Mouse (Mus musculus) heart, embryonic 12.5 days (tissue): ENCODE data around the gene Olfr1336. TPM values are rescaled to one million over a fixed set of nuclear protein-coding genes. Genes with fewer than 3 reads are reported as not detected.
"Not testable (repeated sequence)": the region's sequence is repeated elsewhere in the genome, so short reads cannot be mapped to it uniquely, and the experiment has no call there.

Experiments
- ATAC-seq: fragments of 200-750 bp; cut with Nextera tagmentation; 2 replicates; pipeline ENCODE4 v1.8.0; 2017; ENCODE audit warnings: moderate TSS enrichment, moderate library complexity; ENCODE audit not compliant: insufficient number of reproducible peaks, low FRiP score
- H3K27ac ChIP-seq: fragments of 300-500 bp; sonication (generic); 2 replicates; pipeline ENCODE4 v1.5.1; 2016; ENCODE audit warnings: mild to moderate bottlenecking, moderate library complexity; ENCODE audit not compliant: poor library complexity, severe bottlenecking
- H3K27me3 ChIP-seq: fragments of 300-500 bp; sonication (generic); replicated peaks from 2 replicates; pipeline ENCODE4 v1.6.1; 2016; ENCODE audit warnings: mild to moderate bottlenecking, moderate library complexity
- H3K36me3 ChIP-seq: fragments of 300-500 bp; sonication (generic); 2 replicates; pipeline ENCODE4 v1.6.1; 2016; ENCODE audit warnings: mild to moderate bottlenecking, moderate library complexity
- H3K4me1 ChIP-seq: fragments of 300-500 bp; sonication (generic); replicated peaks from 2 replicates; pipeline ENCODE4 v1.6.1; 2016; ENCODE audit warnings: mild to moderate bottlenecking
- H3K4me2 ChIP-seq: fragments of 300-500 bp; sonication (generic); 2 replicates; pipeline ENCODE4 v1.6.1; 2016; ENCODE audit warnings: mild to moderate bottlenecking, moderate library complexity
- H3K4me3 ChIP-seq: fragments of 300-500 bp; sonication (generic); 2 replicates; pipeline ENCODE4 v1.5.1; 2016; ENCODE audit warnings: mild to moderate bottlenecking
- H3K9ac ChIP-seq: fragments of 300-500 bp; sonication (generic); 2 replicates; pipeline ENCODE4 v1.6.1; 2016; ENCODE audit warnings: mild to moderate bottlenecking, moderate library complexity
- H3K9me3 ChIP-seq: fragments of 300-500 bp; sonication (generic); replicated peaks from 2 replicates; pipeline ENCODE4 v1.6.1; 2016; ENCODE audit warnings: mild to moderate bottlenecking, moderate library complexity
- WGBS: fragments of 180-500 bp; shearing (Covaris S2); methylation state at CpG from one replicate; pipeline ENCODE4 v1.1.7; 2016; 5-methylcytosine and 5-hydroxymethylcytosine counted together
- polyA plus RNA-seq: library from polyadenylated mRNA; unstranded; fragments of >200 nt; fragmentation: Nextera tagmentation; extraction: Ambion mirVana; gene quantifications from 2 replicates; pipeline ENCODE4 v1.2.1, GENCODE M21; 2016

The Olfr1336 gene
- polyA plus RNA-seq, 1 experiment from 2014 or later: not detected

GRCm38 (mm10) chr7:6466951-6467350 is 11.0 kb downstream of the Olfr1336 start, which contains the start of gene Olfr1346:
Olfr1346 (plus strand) TSS chr7:6467101.
- Histone ChIP-seq H3K4me3 (no peak within 1 kb of the TSS), H3K9ac (no peak within 1 kb of the TSS), H3K4me2 (no peak within 1 kb of the TSS), H3K9me3 (0 out of 2 replicates have a peak, but pooled peaks cover 5% of the 10 kb centered on the region), H3K4me1 (no peaks in the 10 kb centered on the region), H3K36me3 (no peaks in the 10 kb centered on the region), H3K27me3 (no peaks in the 10 kb centered on the region), H3K27ac (no peak within 1 kb of the TSS)
- no peak for ATAC-seq

- not testable (repeated sequence) for ATAC-seq, H3K36me3 ChIP-seq, H3K27ac ChIP-seq, H3K4me1 ChIP-seq, H3K4me2 ChIP-seq, H3K27me3 ChIP-seq, H3K4me3 ChIP-seq, H3K9ac ChIP-seq
- 57% methylated on average over 2 of the region's 2 CpGs for WGBS
- H3K9me3 ChIP-seq: peaks cover 25% of the 10 kb centered on the region
Measured at GRCm38 (mm10) chr7:6477633-6478032, 21.7 kb downstream of the Olfr1336 start.

GRCm38 (mm10) chr7:6486841-6487240 is 30.9 kb downstream of the Olfr1336 start, which contains the start of gene Olfr5:
Olfr5 (minus strand) TSS chr7:6486941.
- Histone ChIP-seq H3K27ac (no peak within 1 kb of the TSS), H3K36me3 (no peaks in the 10 kb centered on the region), H3K4me1 (no peaks in the 10 kb centered on the region), H3K9me3 (peaks cover 23% of the 10 kb centered on the region; the same call in 1 of the 2 replicates), H3K27me3 (no peaks in the 10 kb centered on the region), H3K9ac (no peak within 1 kb of the TSS), H3K4me3 (no peak within 1 kb of the TSS), H3K4me2 (no peak within 1 kb of the TSS)
- 17% methylated on average over 2 of the region's 2 CpGs for WGBS
- no peak for ATAC-seq

- ATAC-seq: no peak
- H3K4me3 ChIP-seq: no peak within 1 kb of the TSS
- H3K4me2 ChIP-seq: no peak within 1 kb of the TSS
- 63% methylated on average over 1 of the region's 1 CpGs for WGBS
- H3K27ac ChIP-seq: no peak within 1 kb of the TSS
- H3K4me1 ChIP-seq: no peaks in the 10 kb centered on the region
- H3K36me3 ChIP-seq: no peaks in the 10 kb centered on the region
- peaks cover 12% of the 10 kb centered on the region for H3K9me3 ChIP-seq
- no peaks in the 10 kb centered on the region for H3K27me3 ChIP-seq
- no peak within 1 kb of the TSS for H3K9ac ChIP-seq
Measured at GRCm38 (mm10) chr7:6499655-6500054, 43.7 kb downstream of the Olfr1336 start, which contains the start of gene Olfr1347. Olfr1347 (minus strand) TSS chr7:6499755.

- Histone ChIP-seq H3K9me3 (peaks cover 8% of the 10 kb centered on the region), H3K36me3 (no peaks in the 10 kb centered on the region), H3K4me2 (no peak within 1 kb of the TSS), H3K9ac (no peak within 1 kb of the TSS), H3K27ac (no peak within 1 kb of the TSS), H3K4me3 (no peak within 1 kb of the TSS), H3K4me1 (no peaks in the 10 kb centered on the region), H3K27me3 (no peaks in the 10 kb centered on the region)
- WGBS: 88% methylated on average over 1 of the region's 1 CpGs
- no peak for ATAC-seq
Measured at GRCm38 (mm10) chr7:6508648-6509047, 52.7 kb downstream of the Olfr1336 start, which contains the start of gene Olfr1348. Olfr1348 (minus strand) TSS chr7:6508748.

Other genes with a start within 250 kb of the Olfr1336 start
- gene Zscan5b, start 233.9 kb upstream of the Olfr1336 start, polyA plus RNA-seq: not detected in 2 replicates
- gene Epp13, start 203.5 kb upstream of the Olfr1336 start, polyA plus RNA-seq: not detected in 2 replicates
- 3.7 and 4.2 TPM in 2 replicates for gene Zfp667, start 169.6 kb upstream of the Olfr1336 start, polyA plus RNA-seq
- gene Zfp583, start 124.9 kb upstream of the Olfr1336 start, polyA plus RNA-seq: 4.3 and 4.8 TPM in 2 replicates
- gene Gm3854, start 112.4 kb upstream of the Olfr1336 start, polyA plus RNA-seq: 1.1 and 1.6 TPM in 2 replicates
- 1.2 and 1.4 TPM in 2 replicates for gene Zfp78, start 92.9 kb upstream of the Olfr1336 start, polyA plus RNA-seq
- 7.3 and 10.7 TPM in 2 replicates for gene Zfp28, start 72.9 kb upstream of the Olfr1336 start, polyA plus RNA-seq
- gene Smim17, start 57.5 kb upstream of the Olfr1336 start, polyA plus RNA-seq: 0.15 and 0.39 TPM in 2 replicates
- not detected in 2 replicates for gene Gm20715, start 45.9 kb upstream of the Olfr1336 start, polyA plus RNA-seq
- not detected in 2 replicates for gene Olfr1344, start 17.5 kb upstream of the Olfr1336 start, polyA plus RNA-seq
- gene Olfr1346, start 10.9 kb downstream of the Olfr1336 start, polyA plus RNA-seq: not detected in 2 replicates
- gene Olfr5, start 30.8 kb downstream of the Olfr1336 start, polyA plus RNA-seq: not detected in 2 replicates
- gene Olfr1347, start 43.6 kb downstream of the Olfr1336 start, polyA plus RNA-seq: not detected in 2 replicates
- gene Olfr1348, start 52.6 kb downstream of the Olfr1336 start, polyA plus RNA-seq: not detected in 2 replicates
- gene Olfr1349, start 66.8 kb downstream of the Olfr1336 start, polyA plus RNA-seq: not detected in 2 replicates
- gene Olfr1350, start 108.7 kb downstream of the Olfr1336 start, polyA plus RNA-seq: not detected in 2 replicates
- 9.5 and 12.7 TPM in 2 replicates for gene Zim1, start 240.3 kb downstream of the Olfr1336 start, polyA plus RNA-seq